Mouse (Mus musculus): ENCODE measurements around the gene Pla2g4c. TPM values are rescaled to one million over a fixed set of nuclear protein-coding genes. Genes with fewer than 3 reads are reported as not detected.

The Pla2g4c gene
- polyA plus RNA-seq, 1 experiment from 2014 or later: 1.1 TPM

Other genes starting within 250 kb of the Pla2g4c start
- not detected in 2 replicates for gene Vmn1r85, start 229.5 kb upstream of the Pla2g4c start, polyA plus RNA-seq (2015; fragmentation: Nextera tagmentation; extraction: Ambion mirVana)
- gene Vmn1r86, start 204.7 kb upstream of the Pla2g4c start, polyA plus RNA-seq (2015; fragmentation: Nextera tagmentation; extraction: Ambion mirVana): not detected in 2 replicates
- gene Vmn1r87, start 184.5 kb upstream of the Pla2g4c start, polyA plus RNA-seq (2015; fragmentation: Nextera tagmentation; extraction: Ambion mirVana): not detected in 2 replicates
- gene Vmn1r88, start 165.1 kb upstream of the Pla2g4c start, polyA plus RNA-seq (2015; fragmentation: Nextera tagmentation; extraction: Ambion mirVana): 0.01 TPM in 1 of 2 replicates, not detected in the other
- gene Vmn1r89, start 111.6 kb upstream of the Pla2g4c start, polyA plus RNA-seq (2015; fragmentation: Nextera tagmentation; extraction: Ambion mirVana): not detected in 2 replicates
- 94.6 and 97.4 TPM in 2 replicates for gene Lig1, start 47.4 kb upstream of the Pla2g4c start, polyA plus RNA-seq (2015; fragmentation: Nextera tagmentation; extraction: Ambion mirVana)
- 7.3 and 9.3 TPM in 2 replicates for gene Zswim9, start 45.9 kb upstream of the Pla2g4c start, polyA plus RNA-seq (2015; fragmentation: Nextera tagmentation; extraction: Ambion mirVana)
- gene Cabp5, start 73.5 kb downstream of the Pla2g4c start, polyA plus RNA-seq (2015; fragmentation: Nextera tagmentation; extraction: Ambion mirVana): not detected in 2 replicates
- not detected in 2 replicates for gene Bsph1, start 126.2 kb downstream of the Pla2g4c start, polyA plus RNA-seq (2015; fragmentation: Nextera tagmentation; extraction: Ambion mirVana)
- not detected in 2 replicates for gene Bsph2, start 246.4 kb downstream of the Pla2g4c start, polyA plus RNA-seq (2015; fragmentation: Nextera tagmentation; extraction: Ambion mirVana)

Data from stomach, embryonic 15.5 days (tissue).